Mouse (Mus musculus) liver, embryonic 14.5 days (tissue): ENCODE measurements around the gene Nr3c2.

Source experiments
- CTCF ChIP-seq: IDR thresholded peaks from 2 replicates; pipeline ENCODE4 v1.5.1; 2016; ENCODE audit warnings: antibody characterized with exemption, low read depth, control low read depth
- EP300 ChIP-seq: IDR thresholded peaks from 2 replicates; pipeline ENCODE4 v1.6.1; 2016; ENCODE audit warnings: antibody characterized with exemption, low read depth

DNA sequence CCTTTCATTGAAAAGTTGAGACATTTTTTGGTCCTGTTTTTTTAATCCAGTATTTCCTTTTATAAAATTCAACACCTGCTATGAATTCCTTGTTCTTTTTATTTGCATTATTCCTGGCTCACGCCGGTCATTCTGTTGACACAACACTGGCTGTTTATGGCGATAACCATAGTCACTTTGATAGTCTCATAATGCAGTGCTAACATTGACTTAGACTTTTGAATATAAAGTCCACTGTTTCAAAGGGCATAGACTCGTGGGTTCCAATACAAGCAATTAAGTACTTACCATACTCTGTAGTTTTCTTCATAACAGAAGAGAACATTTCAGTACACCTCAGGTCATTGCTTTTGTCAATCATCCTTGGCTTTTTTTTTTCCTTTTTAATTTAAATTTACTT, 14.0 kb downstream of the Nr3c2 start:
- TF ChIP-seq CTCF, result no peak
- no peak for TF ChIP-seq EP300
